Mouse (Mus musculus) leukemia stem cell, adult 10-12 weeks (primary cell): Measurements from ENCODE around the gene Olfr1134. TPM values are rescaled to one million over a fixed set of nuclear protein-coding genes. Genes with fewer than 3 reads are reported as not detected.

Experiments
- polyA plus RNA-seq: library from polyadenylated mRNA; stranded (reverse); fragments of >175 nt; gene quantifications from 2 replicates; pipeline ENCODE4 v1.2.3, GENCODE M21; 2012; ENCODE audit warnings: low replicate concordance

Gene Olfr1134
- polyA plus RNA-seq: not detected in 2 replicates

DNA sequence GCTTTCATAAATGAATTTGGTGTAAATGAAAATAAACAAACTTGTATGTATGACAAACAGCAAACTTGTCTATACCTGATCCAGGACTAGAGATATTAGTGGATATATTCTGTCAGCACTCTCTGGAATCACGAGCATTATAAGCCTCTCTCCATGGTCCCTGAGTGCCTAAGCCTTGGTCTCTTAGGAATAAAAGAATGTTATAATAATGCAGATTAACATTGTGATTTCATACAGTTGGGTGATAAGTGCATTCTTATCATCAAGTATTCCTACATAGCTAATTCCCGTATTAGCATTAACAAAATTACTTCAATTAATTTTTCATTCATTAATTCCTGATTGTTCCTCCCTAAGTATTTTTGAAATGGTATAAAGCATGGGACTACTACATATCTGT, at the start of gene Olfr1134:
Gene Olfr1134 (minus strand): TSS at position 101 of the 400 bp plus-strand sequence.

DNA sequence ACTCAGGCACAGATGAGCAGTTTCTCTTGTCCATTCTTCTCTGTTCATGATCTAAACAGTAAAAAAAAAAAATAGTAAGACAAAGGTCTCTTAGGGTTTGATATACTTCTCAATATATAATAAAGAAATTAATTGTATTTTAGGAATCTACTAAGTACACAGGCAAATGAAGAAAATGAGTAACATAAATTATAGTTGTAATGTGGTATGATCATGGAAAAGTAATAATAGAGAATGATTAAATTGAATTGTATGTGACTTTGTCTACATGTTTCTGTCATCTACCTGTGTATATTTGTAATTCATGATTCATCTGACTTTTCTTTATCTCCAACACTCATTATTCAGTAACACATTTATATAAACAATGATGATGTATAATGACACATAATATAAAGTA, 35.6 kb upstream of the Olfr1134 start, which contains the start of gene Olfr1136:
Gene Olfr1136 (minus strand): TSS at position 101 of the 400 bp plus-strand sequence.

DNA sequence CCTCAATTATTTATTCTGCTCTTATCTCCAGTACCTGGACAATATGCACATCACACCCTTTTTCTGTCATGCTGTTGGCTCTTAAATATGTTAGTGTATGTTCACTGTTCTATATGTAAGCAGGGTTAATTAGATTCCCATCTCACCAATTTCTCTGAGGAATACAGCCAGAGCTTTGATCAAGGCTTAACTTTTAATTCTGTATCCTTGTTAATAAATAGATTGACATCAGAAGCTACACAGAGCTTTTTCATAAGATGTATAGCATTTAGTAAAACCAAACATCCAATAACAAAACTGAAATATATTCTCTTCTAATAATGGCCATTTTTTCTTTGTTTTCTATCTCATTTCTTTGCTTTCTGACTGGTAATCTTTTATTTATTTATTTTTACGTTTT, 15.3 kb upstream of the Olfr1134 start, which contains the start of gene Olfr1135:
Gene Olfr1135 (minus strand): TSS at position 101 of the 400 bp plus-strand sequence.

DNA sequence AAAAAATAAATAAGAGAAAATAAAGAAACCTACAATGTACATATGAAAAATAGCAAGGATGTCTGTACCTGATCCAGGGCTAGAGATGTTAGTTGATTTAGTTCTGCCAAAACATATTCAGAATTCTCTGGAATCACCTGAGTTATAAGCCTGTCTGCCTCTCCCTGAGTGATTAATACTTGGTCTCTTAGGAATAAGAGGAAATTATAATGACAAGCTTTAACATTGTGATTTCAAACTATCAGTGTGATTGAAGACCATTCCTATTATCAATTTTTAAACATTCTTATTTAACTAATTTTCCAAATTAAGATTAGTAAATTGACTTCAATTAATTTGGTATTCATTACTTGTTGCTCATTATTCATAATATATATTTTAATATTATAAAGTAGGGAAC, 11.0 kb downstream of the Olfr1134 start, which contains the start of gene Olfr1133:
Gene Olfr1133 (minus strand): TSS at position 101 of the 400 bp plus-strand sequence.

DNA sequence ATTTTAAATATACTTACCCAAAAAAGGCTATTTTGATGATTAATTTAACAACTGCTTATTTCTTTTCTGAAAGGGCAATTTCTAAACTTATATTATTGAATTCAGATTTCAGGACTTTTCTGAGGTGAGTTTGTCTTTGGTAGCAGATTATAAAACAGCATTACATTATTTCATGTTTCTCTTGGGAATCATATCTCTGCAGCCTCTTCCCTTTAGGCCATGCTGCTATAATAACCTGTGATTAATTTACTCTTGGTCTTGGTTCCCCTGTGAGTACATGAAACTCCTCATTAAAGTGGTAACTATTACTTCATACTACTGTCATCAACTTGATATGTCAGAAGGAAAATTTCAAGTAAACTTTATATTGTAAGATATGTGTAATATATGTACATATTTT, 20.8 kb downstream of the Olfr1134 start, which contains the start of gene Olfr1132:
Gene Olfr1132 (minus strand): TSS at position 101 of the 400 bp plus-strand sequence.

DNA sequence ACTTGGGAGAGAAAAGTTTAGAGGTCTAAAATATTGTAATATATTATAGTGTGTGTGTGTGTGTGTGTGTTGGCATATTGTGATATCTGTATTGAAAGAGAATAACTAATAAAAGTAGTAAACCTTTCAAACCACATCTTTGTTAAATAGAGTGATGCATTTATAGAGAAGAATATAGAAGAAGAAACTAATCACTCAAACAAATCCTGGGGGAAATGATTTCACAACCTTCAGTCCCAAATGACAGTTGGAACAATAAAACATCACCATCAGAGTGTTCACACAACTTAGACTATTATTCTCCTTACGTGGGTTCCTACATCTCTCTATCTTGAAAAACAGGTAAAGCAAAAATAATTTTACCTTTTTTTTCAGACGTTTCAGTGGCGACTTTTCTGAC, 31.5 kb downstream of the Olfr1134 start, which contains the start of gene Olfr1131:
Gene Olfr1131 (plus strand): TSS at position 301 of the 400 bp plus-strand sequence.

DNA sequence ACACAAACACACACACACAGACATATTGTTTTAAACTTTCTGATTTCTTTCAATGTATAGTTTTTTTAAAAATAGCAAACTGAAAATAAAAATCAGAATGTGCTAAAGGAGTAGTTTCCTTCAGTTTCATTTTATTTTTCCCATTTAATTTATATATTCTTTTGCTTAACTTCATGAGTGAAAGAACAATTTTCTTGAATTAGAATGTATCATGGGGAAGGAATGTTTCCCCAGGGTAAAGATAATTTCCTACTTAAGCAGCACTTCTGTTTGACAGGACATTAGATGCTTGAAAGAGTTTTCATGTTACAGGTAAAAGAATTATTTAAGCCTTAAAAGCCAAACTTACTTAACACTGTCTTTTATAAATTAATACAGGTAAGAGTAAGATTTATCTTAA, 52.3 kb downstream of the Olfr1134 start, which contains the start of gene Olfr1130:
Gene Olfr1130 (plus strand): TSS at position 301 of the 400 bp plus-strand sequence.

Other genes with a start within 250 kb of the Olfr1134 start
- gene Olfr1123, start 241.8 kb downstream of the Olfr1134 start, polyA plus RNA-seq: not detected in 2 replicates
- gene Olfr1124, start 228.2 kb downstream of the Olfr1134 start, polyA plus RNA-seq: not detected in 2 replicates
- not detected in 2 replicates for gene Olfr1126, start 204.5 kb downstream of the Olfr1134 start, polyA plus RNA-seq
- gene Pramel7, start 161.4 kb downstream of the Olfr1134 start, polyA plus RNA-seq: not detected in 2 replicates
- not detected in 2 replicates for gene Pramel6, start 151.9 kb downstream of the Olfr1134 start, polyA plus RNA-seq
- not detected in 2 replicates for gene Olfr153, start 126.7 kb downstream of the Olfr1134 start, polyA plus RNA-seq
- gene Olfr1128, start 112.9 kb downstream of the Olfr1134 start, polyA plus RNA-seq: not detected in 2 replicates
- gene Olfr1129, start 84.6 kb downstream of the Olfr1134 start, polyA plus RNA-seq: not detected in 2 replicates
- gene Olfr1130, start 52.2 kb downstream of the Olfr1134 start, polyA plus RNA-seq: 0.07 TPM in 1 of 2 replicates, not detected in the other
- not detected in 2 replicates for gene Olfr1131, start 31.4 kb downstream of the Olfr1134 start, polyA plus RNA-seq
- not detected in 2 replicates for gene Olfr1132, start 20.9 kb downstream of the Olfr1134 start, polyA plus RNA-seq
- gene Olfr1133, start 11.1 kb downstream of the Olfr1134 start, polyA plus RNA-seq: not detected in 2 replicates
- not detected in 2 replicates for gene Olfr1135, start 15.2 kb upstream of the Olfr1134 start, polyA plus RNA-seq
- not detected in 2 replicates for gene Olfr1136, start 35.5 kb upstream of the Olfr1134 start, polyA plus RNA-seq
- gene Olfr1137, start 54.7 kb upstream of the Olfr1134 start, polyA plus RNA-seq: not detected in 2 replicates
- not detected in 2 replicates for gene Olfr1138, start 81.5 kb upstream of the Olfr1134 start, polyA plus RNA-seq
- not detected in 2 replicates for gene Olfr1140, start 85.3 kb upstream of the Olfr1134 start, polyA plus RNA-seq
- not detected in 2 replicates for gene Olfr1141, start 95.5 kb upstream of the Olfr1134 start, polyA plus RNA-seq
- gene Olfr152, start 121.0 kb upstream of the Olfr1134 start, polyA plus RNA-seq: not detected in 2 replicates
- not detected in 2 replicates for gene Olfr1143, start 142.1 kb upstream of the Olfr1134 start, polyA plus RNA-seq
- not detected in 2 replicates for gene Olfr1145, start 151.4 kb upstream of the Olfr1134 start, polyA plus RNA-seq
- gene Olfr1148, start 172.1 kb upstream of the Olfr1134 start, polyA plus RNA-seq: not detected in 2 replicates
- not detected in 2 replicates for gene Olfr1150-ps1, start 185.5 kb upstream of the Olfr1134 start, polyA plus RNA-seq
- not detected in 2 replicates for gene Olfr1151, start 197.4 kb upstream of the Olfr1134 start, polyA plus RNA-seq
- gene Olfr1152, start 208.0 kb upstream of the Olfr1134 start, polyA plus RNA-seq: not detected in 2 replicates
- not detected in 2 replicates for gene Olfr1153, start 236.5 kb upstream of the Olfr1134 start, polyA plus RNA-seq
- gene Olfr1154, start 246.7 kb upstream of the Olfr1134 start, polyA plus RNA-seq: not detected in 2 replicates